Mouse (Mus musculus): ENCODE measurements around the gene Nif3l1. TPM values are rescaled to one million over a fixed set of nuclear protein-coding genes. Genes with fewer than 3 reads are reported as not detected.

Nif3l1 gene
- total RNA-seq, 2 experiments from 2014 or later, result 17.6 to 21.3 TPM

DNA sequence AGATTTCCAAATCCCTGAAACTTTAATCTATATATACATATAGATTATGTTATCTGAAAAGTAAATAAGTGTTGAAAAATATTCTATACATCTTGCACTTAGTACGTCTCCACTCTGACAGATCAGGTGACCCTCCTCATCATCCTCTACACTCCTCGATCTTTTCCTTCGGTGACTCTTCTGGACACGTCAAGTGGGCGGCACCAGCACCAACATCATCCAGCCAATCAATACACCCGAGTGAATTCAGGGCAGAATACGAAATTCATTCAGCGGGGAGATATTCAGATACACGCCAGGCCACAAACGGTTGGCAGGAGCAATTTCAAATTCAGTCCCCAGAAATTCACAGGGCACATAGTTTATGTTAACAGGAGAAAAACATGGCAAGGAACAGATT, 24.9 kb upstream of the Nif3l1 start:
- no peak for TF ChIP-seq CTCF (conservative IDR thresholded peaks at IDR 0.05)
- DNase-seq (ENCODE audit: low spot score in 2 of 2), result no peak
- Histone ChIP-seq H3K4me3 (peak overlapping the region; percentile 34), H3K27ac (no peak overlapping the region)

DNA sequence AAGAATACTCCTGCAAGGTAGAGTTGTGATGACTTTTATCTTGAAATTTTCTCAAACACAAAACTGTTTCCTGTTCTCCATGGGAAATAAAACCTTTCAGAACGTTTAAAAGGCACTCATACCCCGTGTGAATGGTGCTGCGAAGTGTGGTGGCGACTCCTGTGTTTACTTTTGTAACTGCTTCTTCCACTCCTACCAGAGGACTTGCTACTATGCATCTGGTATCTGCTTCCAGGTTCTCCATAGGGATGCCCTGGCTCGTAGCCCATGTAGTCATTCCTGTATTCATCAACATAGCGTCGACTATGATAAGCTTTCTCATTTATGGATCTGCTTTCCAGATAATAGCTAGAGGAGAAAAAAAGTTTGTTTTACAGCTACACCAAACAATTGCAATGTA, 24.0 kb upstream of the Nif3l1 start:
- no peak for DNase-seq (ENCODE audit: low spot score in 2 of 2)
- Histone ChIP-seq H3K27ac (no peak overlapping the region), H3K4me3 (peak overlapping the region; percentile 34)
- peak; percentile 46 for TF ChIP-seq CTCF (conservative IDR thresholded peaks at IDR 0.05)

DNA sequence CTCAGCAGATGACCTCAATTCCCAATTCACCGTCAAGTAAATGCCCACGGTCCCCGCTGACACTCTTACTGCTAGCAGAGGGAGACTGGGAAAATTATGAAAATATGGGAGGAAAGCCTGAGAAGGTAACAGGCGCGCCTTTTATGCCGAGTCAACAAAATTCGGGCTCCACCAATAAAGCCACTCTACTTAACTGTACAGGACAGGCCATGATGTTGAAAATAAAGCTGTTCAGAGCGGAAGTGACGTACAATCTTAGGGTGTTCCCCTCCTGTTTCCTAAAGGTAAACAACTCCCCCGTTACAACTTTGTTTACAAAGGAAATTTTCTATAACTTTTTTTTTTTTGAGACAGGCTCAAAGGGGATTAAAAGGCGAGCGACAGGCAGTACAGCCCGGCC, 22.1 kb upstream of the Nif3l1 start:
- Histone ChIP-seq H3K4me3 (peak overlapping the region; percentile 99), H3K27ac (peak overlapping the region; percentile 99)
- TF ChIP-seq CTCF (conservative IDR thresholded peaks at IDR 0.05), result no peak
- peak in 1 of 2 experiments; percentile 32 for DNase-seq (ENCODE audit: low spot score in 2 of 2)

DNA sequence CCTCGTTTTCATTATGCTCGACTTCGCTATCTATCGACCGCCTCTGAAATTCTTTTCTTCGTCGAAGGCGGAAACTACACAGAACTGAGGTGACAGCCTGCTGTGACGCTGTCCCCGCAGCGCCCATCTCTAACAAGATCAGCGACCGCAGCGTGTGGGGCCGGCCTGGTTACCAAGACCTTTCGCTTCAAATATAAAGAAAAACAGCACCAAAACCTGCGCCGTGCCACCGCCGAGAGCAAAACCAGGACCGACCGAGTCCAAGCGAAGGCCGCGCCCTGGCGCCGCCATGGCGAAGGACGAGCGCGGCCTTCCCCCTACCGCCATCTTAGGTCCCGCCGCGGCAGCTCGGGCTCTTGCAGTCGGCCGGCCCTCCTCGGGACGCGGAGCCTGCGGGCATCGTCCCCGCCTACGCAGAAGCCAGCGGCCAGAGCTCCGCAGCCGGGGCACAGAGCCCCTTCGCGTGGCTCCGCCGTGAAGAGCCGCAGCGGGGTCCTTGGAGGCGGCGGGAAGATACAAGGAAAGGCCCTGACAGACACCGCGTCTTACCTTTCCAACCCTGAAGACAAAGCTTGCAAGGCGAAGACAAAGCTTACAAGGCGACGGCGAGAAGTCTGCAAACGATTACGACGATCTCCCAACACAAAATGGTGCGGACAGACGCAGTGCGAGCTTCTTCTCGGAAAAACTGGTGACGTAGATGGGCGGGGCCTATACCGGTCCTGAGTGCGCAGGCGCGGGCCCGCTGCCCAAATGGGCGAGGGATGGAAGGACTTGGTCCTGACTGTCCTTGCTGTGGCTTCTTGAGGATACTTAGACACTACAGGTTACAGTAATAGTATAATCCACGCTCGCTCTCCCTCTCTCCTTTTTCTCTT, 21.3 kb upstream of the Nif3l1 start, which contains the start of gene Clk1:
Clk1 (minus strand) TSS at position 696 of the 878 bp plus-strand sequence.
- peak; percentile 95 to 97 for DNase-seq (ENCODE audit: low spot score in 2 of 2)
- Histone ChIP-seq H3K4me3 (peak within 1 kb of the TSS; percentile 99), H3K27ac (peak within 1 kb of the TSS; percentile 99)
- TF ChIP-seq CTCF (conservative IDR thresholded peaks at IDR 0.05), result no peak

DNA sequence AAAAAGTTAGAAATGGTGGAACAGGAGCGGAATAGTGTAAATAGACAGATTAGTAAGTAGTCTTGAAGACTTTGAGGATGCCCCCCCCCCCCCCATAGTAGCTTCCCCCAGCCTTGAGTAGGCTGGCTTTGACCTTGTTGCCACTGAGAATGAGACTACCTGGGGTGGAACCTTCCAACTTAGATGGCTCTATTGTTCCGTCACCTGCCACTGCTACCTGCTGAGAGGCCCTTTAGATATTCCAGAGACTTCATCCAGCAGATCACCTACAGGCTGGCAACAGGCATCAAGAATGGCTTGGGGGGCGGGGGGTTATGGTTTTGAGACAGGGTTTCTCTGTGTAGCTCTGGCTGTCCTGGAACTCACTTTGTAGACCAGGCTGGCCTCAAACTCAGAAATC, 20.4 kb upstream of the Nif3l1 start:
- no peak for TF ChIP-seq CTCF (conservative IDR thresholded peaks at IDR 0.05)
- H3K27ac ChIP-seq, result no peak overlapping the region
- no peak overlapping the region for H3K4me3 ChIP-seq
- DNase-seq (ENCODE audit: low spot score in 2 of 2), result no peak

DNA sequence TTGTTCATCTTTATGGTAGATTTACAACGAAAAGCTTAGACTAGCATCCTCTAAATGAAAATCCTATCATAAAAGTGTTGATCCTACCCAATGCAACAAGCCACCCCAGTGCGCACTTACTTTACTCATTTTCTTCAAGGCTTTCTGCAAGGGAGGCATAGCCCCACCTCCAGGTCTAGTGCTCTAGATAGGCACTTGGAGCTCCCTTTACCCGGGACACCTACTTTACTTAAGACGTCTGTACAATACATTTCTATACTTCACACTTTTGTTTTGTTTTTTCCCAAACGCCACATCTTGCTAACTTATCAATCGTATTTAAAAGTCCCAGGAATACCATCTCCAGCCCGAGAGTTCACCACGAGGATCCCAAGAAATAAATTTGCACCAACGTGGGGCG, 260 bp upstream of the Nif3l1 start:
- TF ChIP-seq CTCF (conservative IDR thresholded peaks at IDR 0.05), result no peak
- peak overlapping the region; percentile 94 for H3K27ac ChIP-seq
- no peak for DNase-seq (ENCODE audit: low spot score in 2 of 2)

DNA sequence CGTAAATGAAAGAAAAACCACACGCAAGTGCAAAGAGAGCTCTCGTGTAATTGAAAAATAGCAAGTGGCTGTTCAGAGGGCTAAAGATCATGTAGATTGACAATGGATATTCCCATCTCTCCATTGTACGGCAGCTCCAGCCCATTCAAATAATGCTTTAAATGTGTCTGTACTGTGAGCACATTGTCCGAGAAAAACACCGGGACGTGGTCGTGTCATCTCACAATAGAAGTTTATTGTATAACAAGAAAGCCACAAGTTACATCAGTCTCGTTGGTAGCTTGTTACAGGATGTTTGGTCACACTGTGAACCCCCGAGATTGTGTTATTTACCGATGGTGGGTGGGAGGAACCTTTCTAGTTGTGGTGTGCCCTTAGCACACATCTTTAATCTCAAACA, 910 bp downstream of the Nif3l1 start:
- Histone ChIP-seq H3K4me3 (peak overlapping the region; percentile 83), H3K27ac (peak overlapping the region; percentile 94)
- no peak for TF ChIP-seq CTCF (conservative IDR thresholded peaks at IDR 0.05)
- no peak for DNase-seq (ENCODE audit: low spot score in 2 of 2)

More for the DNA sequence above, 260 bp upstream of the Nif3l1 start:
- peak overlapping the region; percentile 83 for H3K4me3 ChIP-seq

DNA sequence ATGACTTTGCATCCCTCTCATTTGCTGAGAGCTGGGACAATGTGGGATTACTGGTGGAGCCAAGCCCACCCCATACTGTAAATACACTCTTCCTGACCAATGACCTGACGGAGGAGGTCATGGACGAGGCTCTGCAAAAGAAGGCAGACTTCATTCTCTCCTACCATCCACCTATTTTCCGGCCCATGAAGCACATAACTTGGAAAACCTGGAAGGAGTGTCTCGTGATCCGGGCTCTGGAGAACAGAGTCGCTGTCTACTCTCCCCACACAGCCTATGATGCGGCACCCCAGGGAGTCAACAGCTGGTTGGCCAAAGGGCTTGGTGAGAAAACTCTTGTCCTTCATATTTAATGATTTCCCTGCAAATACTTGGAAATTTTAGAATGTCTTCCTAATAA, 2.8 kb downstream of the Nif3l1 start:
- TF ChIP-seq CTCF (conservative IDR thresholded peaks at IDR 0.05), result no peak
- no peak overlapping the region for H3K4me3 ChIP-seq
- DNase-seq (ENCODE audit: low spot score in 2 of 2), result no peak
- no peak overlapping the region for H3K27ac ChIP-seq

DNA sequence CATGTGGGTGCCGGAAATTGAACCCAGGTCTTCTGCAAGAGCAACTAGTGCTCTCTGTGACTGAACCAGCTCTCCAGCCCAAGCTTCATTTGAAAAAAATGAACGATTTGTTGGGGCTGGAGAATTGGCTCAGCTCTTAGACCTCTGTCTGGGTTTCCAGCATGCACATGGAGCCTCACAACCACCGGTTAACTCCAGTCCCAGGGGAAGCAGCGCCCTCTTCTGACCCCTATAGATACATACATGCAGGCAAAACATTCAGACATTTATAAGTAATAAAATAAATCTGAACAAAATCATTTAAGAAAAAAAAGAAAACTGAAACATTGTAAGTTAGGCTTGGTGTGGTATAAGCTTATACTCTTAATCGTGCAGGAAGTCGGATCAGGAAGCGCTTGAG, 3.4 kb downstream of the Nif3l1 start:
- H3K27ac ChIP-seq, result no peak overlapping the region
- no peak for DNase-seq (ENCODE audit: low spot score in 2 of 2)
- H3K4me3 ChIP-seq, result no peak overlapping the region
- peak; percentile 37 for TF ChIP-seq CTCF (conservative IDR thresholded peaks at IDR 0.05)

DNA sequence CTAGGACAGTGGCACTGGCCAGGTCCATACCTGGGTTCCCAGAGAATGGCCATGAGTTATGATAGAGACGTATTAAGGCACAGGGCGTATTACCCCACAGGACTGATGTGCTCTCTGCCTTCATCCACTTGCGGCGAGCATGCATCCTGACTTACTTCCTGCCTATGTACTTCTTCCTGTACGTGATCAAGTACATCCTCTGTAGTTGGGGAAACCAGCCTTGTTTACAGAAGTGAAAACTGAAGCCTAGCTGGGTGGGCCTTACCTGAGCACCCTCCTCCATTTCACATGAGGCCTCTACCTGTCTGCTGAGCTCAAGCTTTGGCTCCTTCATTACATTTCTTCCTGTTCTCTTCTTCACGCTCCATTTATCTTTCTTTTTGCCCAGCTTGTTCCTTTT, 9.4 kb downstream of the Nif3l1 start:
- no peak overlapping the region for H3K4me3 ChIP-seq
- TF ChIP-seq CTCF (conservative IDR thresholded peaks at IDR 0.05), result no peak
- H3K27ac ChIP-seq, result no peak overlapping the region
- no peak for DNase-seq (ENCODE audit: low spot score in 2 of 2)

DNA sequence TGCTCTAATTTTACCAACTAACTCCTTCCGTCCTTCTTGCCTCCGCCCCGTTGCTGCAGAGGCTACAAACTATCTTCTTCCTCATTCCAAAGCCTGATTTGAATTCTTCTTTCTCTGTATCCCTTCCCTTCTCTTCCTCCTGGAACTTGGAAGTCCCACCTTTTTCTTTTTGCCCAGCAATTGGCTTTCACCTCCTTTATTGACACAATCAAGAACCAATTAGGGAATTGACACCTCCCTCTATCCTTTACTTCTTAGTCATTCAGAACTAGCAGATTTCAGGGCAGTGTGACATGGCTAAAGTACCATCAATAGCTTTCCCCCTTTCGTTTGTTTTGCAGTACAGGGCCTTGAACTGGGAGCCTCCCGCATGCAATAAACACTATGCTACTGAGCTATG, 13.2 kb downstream of the Nif3l1 start:
- no peak for TF ChIP-seq CTCF (conservative IDR thresholded peaks at IDR 0.05)
- DNase-seq (ENCODE audit: low spot score in 2 of 2), result no peak

DNA sequence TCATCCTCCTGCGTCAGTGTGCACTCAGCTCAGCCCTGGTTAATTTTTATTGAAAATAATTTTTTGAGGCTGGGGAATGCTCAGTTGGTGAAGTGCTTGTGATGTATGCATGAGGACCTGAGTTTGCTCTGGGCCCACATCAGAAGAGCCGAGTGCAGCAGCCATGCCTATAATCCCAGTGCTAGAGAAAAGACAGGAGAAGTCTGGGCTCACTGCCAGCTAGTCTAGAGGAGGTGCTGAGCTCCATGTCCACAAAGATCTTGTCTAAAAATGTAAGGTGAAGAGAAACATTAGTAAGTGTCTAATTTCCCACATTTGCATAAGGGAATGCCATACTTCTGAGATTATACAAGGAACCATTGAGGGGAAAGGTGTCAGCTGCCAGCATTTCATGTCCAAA, 13.9 kb downstream of the Nif3l1 start:
- no peak for TF ChIP-seq CTCF (conservative IDR thresholded peaks at IDR 0.05)
- Histone ChIP-seq H3K27ac (no peak overlapping the region), H3K4me3 (no peak overlapping the region)
- no peak for DNase-seq (ENCODE audit: low spot score in 2 of 2)

More for the DNA sequence above, 13.2 kb downstream of the Nif3l1 start:
- Histone ChIP-seq H3K4me3 (no peak overlapping the region), H3K27ac (peak overlapping the region; percentile 61)

DNA sequence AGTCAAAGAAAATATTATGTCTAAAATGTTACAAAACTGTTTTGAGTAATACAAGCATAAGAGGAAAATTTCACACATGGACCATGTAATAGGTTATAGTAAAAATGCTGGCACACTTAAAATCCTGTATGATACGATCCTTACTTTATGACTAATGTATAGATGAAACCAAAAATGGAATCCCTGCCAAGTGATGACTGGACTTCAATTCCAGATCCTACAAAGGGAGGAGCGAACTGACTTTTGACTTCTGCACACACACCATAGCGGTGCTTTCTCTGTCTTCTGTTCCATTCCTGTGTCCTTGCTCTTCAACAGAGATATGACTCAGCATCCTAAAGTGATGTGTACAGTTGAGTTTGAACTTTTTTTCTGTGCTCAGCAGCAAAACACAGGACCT, 15.6 kb downstream of the Nif3l1 start:
- Histone ChIP-seq H3K4me3 (no peak overlapping the region), H3K27ac (no peak overlapping the region)
- no peak for TF ChIP-seq CTCF (conservative IDR thresholded peaks at IDR 0.05)
- DNase-seq (ENCODE audit: low spot score in 2 of 2), result no peak

DNA sequence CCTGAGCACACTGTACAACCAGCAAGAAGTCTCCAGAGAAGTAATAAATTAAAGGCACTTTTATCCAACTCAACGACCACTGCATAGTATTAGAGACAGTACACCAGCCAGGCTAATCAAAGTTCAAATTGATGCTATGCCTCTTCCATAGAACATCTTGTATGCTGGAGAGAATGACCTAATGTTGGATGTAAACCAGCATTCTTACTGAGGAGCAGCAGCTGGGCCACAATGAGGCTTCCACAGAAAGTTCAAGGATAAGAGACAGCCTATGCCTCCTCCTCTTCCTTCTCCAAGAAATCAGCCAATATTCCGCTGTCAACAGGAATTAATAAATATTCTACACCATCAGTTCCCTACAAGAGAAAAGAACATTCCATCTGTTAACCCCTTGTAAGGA, 19.0 kb downstream of the Nif3l1 start:
- no peak for TF ChIP-seq CTCF (conservative IDR thresholded peaks at IDR 0.05)
- no peak for DNase-seq (ENCODE audit: low spot score in 2 of 2)
- no peak overlapping the region for H3K4me3 ChIP-seq
- H3K27ac ChIP-seq, result peak overlapping the region; percentile 54; the same call in 1 of the 2 replicates

Data from layer of hippocampus, adult 2 months (tissue).